Mouse (Mus musculus) lung, postnatal 10 days (tissue): Measurements from ENCODE around the gene Auts2.

Experiments used
- DNase-seq: peaks from one replicate; pipeline ENCODE4 v3.0.0; 2021

Gene Auts2

GRCm38 (mm10) chr5:132445213-132445954 is 97.8 kb downstream of the Auts2 start:
- no peak for DNase-seq

- DNase-seq = no peak
These were observed 100.2 kb downstream of the Auts2 start for GRCm38 (mm10) chr5:132442948-132443347.

- no peak for DNase-seq
These were observed 104.7 kb downstream of the Auts2 start for GRCm38 (mm10) chr5:132438414-132438813.

- DNase-seq = peak; percentile 25
These were observed 105.2 kb downstream of the Auts2 start for GRCm38 (mm10) chr5:132437994-132438393.

- DNase-seq = no peak
These were observed 105.7 kb downstream of the Auts2 start for GRCm38 (mm10) chr5:132437478-132437877.

GRCm38 (mm10) chr5:132436901-132437300 is 106.2 kb downstream of the Auts2 start:
- peak; percentile 72 for DNase-seq

GRCm38 (mm10) chr5:132436473-132436872 is 106.7 kb downstream of the Auts2 start:
- DNase-seq = no peak

GRCm38 (mm10) chr5:132435401-132435800 is 107.7 kb downstream of the Auts2 start:
- no peak for DNase-seq

- DNase-seq = no peak
These were observed 109.6 kb downstream of the Auts2 start for GRCm38 (mm10) chr5:132433377-132434115.

- no peak for DNase-seq
These were observed 113.8 kb downstream of the Auts2 start for GRCm38 (mm10) chr5:132429363-132429762.

- no peak for DNase-seq
These were observed 116.8 kb downstream of the Auts2 start for GRCm38 (mm10) chr5:132426342-132426741.

GRCm38 (mm10) chr5:132425792-132426309 is 117.3 kb downstream of the Auts2 start:
- DNase-seq = no peak

GRCm38 (mm10) chr5:132410338-132410852 is 132.7 kb downstream of the Auts2 start:
- DNase-seq = no peak

- DNase-seq = no peak
These were observed 134.1 kb downstream of the Auts2 start for GRCm38 (mm10) chr5:132408892-132409575.

- peak; percentile 34 for DNase-seq
These were observed 142.6 kb downstream of the Auts2 start for GRCm38 (mm10) chr5:132400556-132400955.

GRCm38 (mm10) chr5:132399486-132399885 is 143.7 kb downstream of the Auts2 start:
- DNase-seq = no peak

- DNase-seq = no peak
These were observed 147.2 kb downstream of the Auts2 start for GRCm38 (mm10) chr5:132395922-132396321.

GRCm38 (mm10) chr5:132394800-132395575 is 148.2 kb downstream of the Auts2 start:
- peak; percentile 52 for DNase-seq

GRCm38 (mm10) chr5:132391831-132392763 is 151.0 kb downstream of the Auts2 start:
- DNase-seq = peak; percentile 10

GRCm38 (mm10) chr5:132388746-132389145 is 154.4 kb downstream of the Auts2 start:
- DNase-seq = no peak

- no peak for DNase-seq
These were observed 157.8 kb downstream of the Auts2 start for GRCm38 (mm10) chr5:132385244-132385855.
